Mouse (Mus musculus): ENCODE measurements at regions not wholly inside any gene's neighbourhood (a gene's known extent, or its start where the extent isn't known, plus 50 kb on each side); places are given as distances from the start of the nearest gene placed in this dataset.

DNA sequence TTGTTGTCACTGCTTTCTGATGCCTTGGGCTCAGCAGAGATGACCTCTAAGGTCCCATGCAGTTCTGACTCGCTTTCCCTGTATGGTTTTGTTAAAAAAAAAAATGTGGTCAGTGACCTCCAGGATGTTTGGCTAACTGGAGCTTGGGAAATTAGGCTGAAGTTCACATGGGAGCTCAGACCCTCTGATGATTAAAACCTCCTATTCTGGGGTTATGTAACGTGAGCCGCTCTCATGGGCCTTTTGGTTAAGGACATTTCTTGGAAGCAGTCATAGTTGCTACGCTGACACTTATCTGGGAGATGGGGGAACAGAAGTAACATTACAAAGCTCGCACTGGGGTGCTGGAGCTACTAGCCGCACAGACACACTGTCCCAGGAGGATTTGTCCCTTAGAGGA is 274.9 kb downstream of the Foxo1 start:
- no peak for DNase-seq (ENCODE audit: low spot score in 2 of 2)

DNA sequence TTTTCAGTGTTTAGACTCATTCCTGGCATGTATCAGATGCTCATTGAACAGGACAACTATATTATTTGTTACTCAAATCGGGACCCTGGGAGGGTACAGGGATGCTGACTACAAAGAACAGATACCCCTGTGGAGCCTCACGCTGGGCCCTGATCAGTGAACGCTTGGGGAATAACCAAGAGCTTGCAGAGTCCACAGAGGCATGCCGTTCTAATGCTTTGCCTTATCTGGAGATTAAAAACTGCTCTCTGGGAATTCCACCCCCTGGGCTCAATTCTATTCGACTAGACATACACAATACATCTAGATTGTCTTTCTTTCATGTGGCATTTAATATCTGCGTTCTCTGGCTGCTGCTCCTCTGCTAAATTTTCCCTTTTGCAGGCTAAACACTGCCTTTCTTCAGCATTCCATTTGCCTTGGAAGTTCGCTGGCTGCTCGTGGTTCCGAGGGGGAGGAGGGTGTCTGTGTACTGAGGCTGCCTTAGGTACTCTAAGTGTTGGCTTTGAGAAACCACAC is 272.8 kb downstream of the Foxo1 start:
- no peak for DNase-seq (ENCODE audit: low spot score in 2 of 2)

DNA sequence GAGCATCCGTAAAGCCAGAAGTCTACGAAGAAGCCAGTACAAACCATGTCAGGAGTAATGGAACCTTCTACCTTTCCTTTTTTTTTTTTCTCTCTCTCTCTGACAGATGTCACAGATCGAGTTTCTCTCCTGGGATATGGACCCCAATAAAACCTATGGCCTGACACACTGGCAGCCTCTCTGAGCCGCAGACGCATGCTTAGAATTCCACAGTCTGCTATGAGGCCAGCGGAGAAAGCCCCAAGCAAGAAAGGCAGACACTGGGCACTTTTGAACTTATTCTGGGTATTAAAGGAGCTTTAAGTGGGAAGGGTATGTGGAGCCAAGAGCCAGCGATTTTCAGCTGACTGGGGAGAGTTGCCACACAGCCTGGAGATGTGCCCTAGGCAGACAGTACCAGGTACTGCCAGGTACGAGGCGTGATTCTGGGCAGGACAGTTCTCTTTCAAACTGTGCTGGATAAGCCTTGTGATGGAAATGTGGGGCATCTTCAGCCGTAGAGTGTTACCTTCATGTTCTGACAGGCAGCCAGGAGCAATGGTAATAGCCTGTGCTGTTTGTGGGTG is 271.8 kb downstream of the Foxo1 start:
- no peak for DNase-seq (ENCODE audit: low spot score in 2 of 2)

GRCm38 (mm10) chr3:52538306-52538705 is 270.2 kb downstream of the Foxo1 start:
- DNase-seq (ENCODE audit: low spot score in 2 of 2): no peak

DNA sequence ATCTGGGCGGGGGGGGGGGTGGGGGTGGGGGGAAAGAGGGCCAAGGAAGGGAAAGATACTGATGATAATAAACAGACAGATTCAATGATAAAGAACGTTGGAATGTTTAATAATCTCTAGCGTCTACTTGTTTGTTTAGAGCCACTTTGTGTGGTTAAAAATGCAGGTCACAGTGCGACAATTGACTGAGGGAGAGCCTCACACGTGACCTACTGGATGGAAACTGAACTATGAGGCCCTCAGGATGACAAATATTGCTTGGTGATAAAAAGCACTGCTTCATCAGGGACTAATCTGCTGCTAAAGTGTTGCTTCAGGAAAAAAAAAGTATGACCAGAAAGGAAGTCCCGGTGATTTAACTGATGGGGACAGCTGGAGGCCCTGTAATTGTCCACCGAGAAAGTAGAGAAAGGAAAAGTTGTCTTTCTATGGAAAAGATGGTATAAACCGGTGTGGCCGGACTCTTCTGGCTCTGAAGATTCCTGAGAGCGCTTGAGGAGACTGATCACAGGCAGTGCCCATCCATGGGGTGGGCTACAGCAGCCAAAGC is 269.3 kb downstream of the Foxo1 start:
- DNase-seq (ENCODE audit: low spot score in 2 of 2): no peak

- no peak for DNase-seq (ENCODE audit: low spot score in 2 of 2)
Observed at GRCm38 (mm10) chr3:52535411-52536021, 267.4 kb downstream of the Foxo1 start.

GRCm38 (mm10) chr3:52534118-52534517 is 266.0 kb downstream of the Foxo1 start:
- DNase-seq (ENCODE audit: low spot score in 2 of 2): no peak

DNA sequence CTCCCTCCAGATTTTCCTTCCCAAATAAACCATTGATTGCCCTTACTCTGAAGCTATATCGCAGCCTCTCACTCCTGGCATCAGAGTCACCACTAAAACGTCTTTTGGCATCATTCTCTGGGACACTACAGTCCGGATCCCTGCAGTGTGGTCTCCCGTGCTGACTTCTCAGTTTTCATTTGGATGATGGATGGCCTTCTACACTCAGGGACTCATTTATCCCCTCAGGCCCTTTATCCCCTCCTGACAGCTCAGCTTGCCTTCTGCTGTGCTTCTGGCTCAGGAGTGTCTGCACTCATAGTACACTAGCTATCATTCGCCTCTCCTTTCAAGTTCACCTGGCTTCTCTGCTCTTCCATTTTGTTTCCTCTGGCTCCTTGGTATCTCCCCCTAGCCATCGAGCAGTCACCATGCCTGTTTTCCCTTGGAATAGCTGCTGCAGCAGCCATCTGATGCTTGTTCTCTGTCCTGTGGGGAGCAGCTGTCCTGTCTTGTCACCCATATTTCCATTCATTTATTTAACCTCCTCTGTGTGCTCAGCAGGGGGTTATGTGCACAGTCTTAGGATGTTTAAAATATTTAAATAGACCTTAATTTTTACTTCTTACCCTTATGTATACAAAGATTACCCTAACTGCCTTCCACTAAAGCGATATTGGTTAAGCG is 263.7 kb downstream of the Foxo1 start:
- DNase-seq (ENCODE audit: low spot score in 2 of 2): no peak

- no peak for DNase-seq (ENCODE audit: low spot score in 2 of 2)
Observed at GRCm38 (mm10) chr3:52530406-52530970, 262.4 kb downstream of the Foxo1 start.

DNA sequence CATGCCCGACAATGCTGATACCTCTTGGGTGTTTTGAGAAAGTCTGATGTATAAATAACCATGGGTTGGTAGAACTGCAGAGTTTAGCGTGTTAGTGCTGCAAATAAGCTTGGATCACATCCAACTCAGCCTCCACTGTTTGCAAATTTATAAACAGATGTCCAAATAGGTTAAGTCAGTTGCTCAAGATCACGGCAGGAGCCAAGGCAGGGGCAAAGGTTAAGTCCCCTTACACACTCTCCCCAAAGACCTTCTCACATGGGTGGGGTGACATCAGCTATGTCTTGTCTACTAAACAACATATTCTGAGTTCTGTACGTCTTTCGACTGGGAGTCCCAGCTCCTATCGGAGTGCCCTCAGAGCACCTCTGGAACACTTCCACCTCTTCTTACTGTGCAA is 261.0 kb downstream of the Foxo1 start:
- no peak for DNase-seq (ENCODE audit: low spot score in 2 of 2)

DNA sequence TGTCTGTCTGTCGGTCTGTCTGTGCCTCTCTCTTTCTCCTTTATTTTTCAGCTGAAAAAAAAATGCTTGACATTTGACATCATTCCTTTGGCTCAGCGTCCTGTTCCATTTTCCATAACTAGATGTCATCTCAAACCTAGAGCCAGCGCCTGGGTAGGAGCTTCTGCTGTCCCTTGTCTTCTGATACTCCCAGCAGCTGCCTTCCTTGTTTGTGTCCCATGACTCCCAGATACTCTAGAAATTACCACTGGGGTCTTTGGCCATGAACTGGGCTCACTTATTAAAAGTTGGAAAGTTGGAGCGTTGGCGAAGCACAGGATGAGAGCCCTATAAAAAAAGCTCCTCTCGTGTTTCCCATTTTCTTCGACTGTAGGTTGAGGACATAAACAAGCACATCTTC is 260.4 kb downstream of the Foxo1 start:
- DNase-seq (ENCODE audit: low spot score in 2 of 2): no peak

GRCm38 (mm10) chr3:52527781-52528180 is 259.6 kb downstream of the Foxo1 start:
- no peak for DNase-seq (ENCODE audit: low spot score in 2 of 2)

DNA sequence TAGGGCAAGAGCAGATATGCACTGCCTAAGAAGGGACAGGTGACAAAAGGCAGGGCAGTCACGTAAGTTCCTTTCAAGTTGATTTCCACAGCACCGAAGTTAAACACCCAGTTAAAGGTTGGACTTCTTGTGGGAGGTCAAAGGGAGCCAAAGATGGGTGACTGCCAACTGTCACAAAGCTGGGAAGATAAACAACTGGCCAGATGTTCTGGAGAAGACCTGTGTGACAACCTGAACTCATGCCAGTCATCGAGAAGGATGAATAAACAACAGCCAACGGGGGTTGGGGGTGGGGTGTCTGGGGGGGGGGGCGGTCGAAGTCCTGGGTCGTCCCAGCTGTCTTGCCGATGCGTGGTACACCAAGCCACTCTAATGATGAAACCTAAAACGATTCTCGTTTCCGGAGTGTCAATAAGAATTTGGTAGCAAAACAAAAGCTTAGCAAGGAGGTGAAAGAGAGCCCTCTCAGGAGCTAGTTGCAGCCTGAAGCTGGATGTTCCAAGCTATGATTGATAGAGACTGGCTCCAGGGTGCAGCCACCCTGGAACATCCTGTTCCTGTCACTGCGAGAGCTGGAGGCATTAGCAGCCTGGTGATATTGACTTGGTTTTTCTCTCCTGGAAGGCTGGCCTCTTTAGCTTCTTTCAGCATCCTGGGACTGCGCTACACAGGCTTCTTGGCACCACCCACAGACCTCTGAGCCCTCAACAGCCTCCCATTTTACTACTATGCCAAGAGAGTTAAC is 259.0 kb downstream of the Foxo1 start:
- no peak for DNase-seq (ENCODE audit: low spot score in 2 of 2)

DNA sequence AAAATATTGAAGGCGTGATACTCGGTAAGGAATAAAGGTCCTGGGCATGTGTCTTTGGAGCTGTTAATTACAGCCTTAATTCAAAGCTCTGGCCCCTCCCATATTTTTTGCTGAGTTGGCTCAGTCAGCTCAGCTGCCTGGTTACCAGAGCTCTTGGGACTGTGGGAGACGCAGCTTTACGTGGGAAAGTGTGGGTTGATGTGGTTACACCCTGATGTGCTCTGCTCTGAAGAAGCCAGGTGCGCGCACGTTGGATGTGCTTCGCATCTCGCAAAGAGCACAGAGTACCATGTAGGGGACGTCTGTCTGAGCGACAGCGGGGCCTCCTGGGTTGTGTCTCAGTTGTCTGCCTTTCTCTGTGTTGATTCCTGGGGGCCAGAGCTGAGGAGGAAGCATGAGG is 254.8 kb downstream of the Foxo1 start:
- no peak for DNase-seq (ENCODE audit: low spot score in 2 of 2)

DNA sequence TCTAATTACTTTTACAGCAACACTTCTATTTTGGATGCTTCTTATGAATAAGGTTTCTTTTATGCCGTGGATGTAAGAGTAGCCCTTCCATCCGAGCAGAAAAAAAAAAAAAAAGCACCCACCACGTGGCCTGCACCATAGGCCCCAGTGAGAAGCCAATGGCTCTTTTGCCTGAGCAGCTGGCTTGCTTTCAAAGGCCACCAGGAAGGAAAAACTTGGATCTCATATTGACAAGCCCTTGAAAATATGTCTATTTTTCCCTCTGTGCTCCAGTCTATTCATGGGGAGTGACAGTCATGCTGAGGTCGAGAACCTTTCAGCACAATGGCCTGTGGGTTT is 252.4 kb downstream of the Foxo1 start:
- no peak for DNase-seq (ENCODE audit: low spot score in 2 of 2)

GRCm38 (mm10) chr3:52519910-52520608 is 251.9 kb downstream of the Foxo1 start:
- DNase-seq (ENCODE audit: low spot score in 2 of 2): peak in 1 of 2 experiments; percentile 31

DNA sequence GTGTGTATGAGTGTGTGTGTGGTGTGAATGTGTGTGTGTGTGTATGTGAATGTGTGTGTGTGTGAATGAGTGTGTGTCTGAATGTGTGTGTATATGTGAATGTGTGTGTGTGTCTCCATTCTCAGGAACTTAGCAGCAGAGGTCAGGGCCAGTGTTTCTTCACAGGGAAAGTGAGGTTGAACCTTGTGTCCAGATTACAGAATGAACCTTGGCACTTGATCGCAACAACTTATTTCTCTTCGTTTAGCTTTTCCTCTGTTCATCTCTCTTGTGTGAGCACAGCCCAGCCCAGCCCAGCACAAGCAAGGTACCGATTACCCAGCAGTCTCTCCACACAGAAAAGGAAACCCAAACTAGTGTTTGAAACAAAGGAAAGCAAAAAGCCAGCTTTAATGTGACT is 249.7 kb downstream of the Foxo1 start:
- no peak for DNase-seq (ENCODE audit: low spot score in 2 of 2)

DNA sequence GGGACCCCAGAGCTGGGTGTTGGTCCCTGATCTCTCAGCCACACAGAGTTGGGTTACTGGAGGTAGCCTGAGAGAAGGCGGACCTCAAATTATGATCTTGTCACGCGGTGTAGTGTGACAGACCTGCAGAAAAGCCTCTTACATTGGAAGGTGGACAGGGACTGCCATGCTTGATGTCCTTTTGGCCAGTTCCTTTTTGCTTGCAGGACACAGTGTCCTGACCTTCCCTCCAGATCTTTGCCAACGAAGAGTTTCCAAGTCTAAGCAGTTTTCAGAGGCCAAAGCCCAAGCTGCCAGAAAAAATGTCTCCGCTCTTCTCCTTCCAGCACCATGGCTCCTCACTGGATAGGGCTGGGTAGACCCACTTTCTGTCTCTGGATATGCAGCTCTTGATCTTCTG is 248.6 kb downstream of the Foxo1 start:
- no peak for DNase-seq (ENCODE audit: low spot score in 2 of 2)

- DNase-seq (ENCODE audit: low spot score in 2 of 2): no peak
Observed at GRCm38 (mm10) chr3:52512761-52513160, 244.6 kb downstream of the Foxo1 start.

DNA sequence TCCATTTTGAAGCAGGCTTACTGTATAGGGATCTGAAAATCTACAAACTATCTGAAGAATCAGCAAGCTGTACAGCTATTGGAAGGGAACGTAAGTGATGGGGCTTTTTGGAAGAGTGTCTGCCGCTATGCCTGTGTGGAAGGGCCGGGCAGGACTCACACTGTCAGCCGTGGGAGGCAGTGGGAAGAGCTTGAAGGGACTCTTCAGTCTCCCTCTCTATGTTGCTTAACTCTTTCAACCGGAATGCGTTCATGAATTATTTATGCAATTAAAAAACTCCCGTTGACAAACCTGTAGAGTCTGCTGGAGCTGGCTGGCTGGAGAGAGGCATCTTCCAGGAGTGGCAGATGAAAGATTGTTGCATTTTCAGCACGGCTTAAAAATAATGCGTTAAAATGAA is 243.4 kb downstream of the Foxo1 start:
- DNase-seq (ENCODE audit: low spot score in 2 of 2): peak; percentile 21 to 23

DNA sequence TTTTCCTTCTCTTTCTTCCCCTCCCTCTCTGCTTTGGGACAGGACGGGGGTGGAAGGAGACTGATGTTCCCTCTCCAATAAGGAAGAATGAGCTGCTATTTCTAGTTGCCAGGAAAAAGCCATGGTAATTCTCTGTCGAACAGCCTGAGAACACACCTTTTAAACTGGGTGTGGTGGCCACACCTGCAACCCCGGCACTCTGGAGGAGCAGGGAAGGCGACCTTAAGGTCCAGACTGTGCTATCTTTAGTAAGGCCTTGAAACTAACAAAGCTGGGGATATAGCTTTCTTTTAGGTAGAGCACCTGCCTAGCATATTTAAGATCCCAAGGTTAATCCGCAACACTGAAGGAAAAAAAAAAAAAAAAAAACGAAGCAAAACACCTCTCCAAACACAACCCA is 242.7 kb downstream of the Foxo1 start:
- DNase-seq (ENCODE audit: low spot score in 2 of 2): no peak

All from frontal cortex, postnatal 36 days (tissue).